Mouse (Mus musculus) spleen, postnatal 0 days (tissue): Measurements from ENCODE around the gene Krtap4-1. TPM values are rescaled to one million over a fixed set of nuclear protein-coding genes. Genes with fewer than 3 reads are reported as not detected.

Source experiments
- polyA plus RNA-seq: library from polyadenylated mRNA; unstranded; fragments of >200 nt; fragmentation: Nextera tagmentation; extraction: Ambion mirVana; gene quantifications from 2 replicates; pipeline ENCODE4 v1.2.1, GENCODE M21; 2015

Gene Krtap4-1
- polyA plus RNA-seq = not detected in 2 replicates

DNA sequence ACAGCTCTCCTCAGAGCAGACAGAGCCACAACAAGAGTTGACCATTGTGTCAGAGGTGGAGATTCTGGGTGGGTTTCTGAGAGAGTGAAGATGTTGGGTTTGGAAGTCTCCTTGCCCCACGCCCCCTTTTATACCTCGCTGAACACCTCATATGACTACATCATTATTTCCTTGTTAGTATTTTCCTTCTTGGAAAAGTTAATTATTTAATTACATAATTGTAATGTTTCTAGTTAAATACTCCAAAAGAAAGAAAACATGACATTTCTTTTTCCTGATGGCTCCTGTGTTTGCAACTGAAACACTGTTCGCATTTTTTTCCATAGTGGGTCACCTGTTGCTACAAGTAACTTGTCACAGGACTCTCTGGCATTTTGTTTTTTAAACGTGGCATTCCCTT is at the start of gene Krtap4-1:
Gene Krtap4-1 (minus strand): TSS at position 101 of the 400 bp plus-strand sequence.

DNA sequence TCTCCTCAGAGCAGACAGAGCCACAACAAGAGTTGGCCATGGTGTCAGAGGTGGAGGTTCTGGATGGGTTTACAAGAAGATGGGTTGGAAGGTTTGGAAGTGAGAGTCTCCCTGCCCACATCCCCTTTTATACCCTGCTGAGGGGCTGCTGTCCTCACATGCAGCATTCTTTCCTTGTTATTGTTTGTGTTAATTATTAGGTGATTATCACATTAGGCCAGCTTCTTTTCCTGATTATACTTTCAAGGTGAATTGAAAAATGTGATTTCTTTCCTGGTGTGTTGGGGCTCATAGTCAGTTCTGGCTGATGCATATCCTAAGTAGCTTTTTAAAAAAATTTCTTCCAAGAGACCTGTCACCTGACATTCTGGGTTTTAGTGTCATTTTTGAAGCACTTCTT is 37.8 kb upstream of the Krtap4-1 start, which contains the start of gene Krtap4-6:
Gene Krtap4-6 (minus strand): TSS at position 101 of the 400 bp plus-strand sequence.

DNA sequence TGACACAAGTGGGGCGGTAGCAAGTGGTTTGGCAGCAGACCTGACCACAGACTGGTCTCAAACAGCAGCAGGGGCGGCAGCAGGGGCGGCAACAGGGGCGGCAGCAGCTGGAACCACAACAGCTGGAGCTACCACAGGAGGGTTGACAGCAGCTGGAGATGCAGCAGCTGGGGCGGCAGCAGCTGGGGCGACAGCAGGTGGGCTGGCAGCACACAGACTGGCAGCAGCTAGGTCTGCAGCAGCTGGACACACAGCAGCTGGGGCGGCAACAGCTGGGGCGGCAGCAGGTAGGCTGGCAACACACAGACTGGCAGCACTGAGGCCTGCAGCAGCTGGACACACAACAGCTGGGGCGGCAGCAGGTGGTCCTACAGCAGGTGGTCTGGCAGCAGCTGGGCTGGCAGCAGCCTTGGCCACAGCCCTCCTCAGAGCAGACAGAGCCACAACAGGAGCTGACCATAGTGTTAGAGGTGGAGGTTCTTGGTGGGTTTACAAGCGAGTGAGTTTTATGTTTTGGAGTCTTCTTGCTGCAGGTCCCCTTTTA is 30.5 kb upstream of the Krtap4-1 start, which contains the start of gene Gm11563:
Gene Gm11563 (minus strand): TSS at position 494 of the 544 bp plus-strand sequence.

DNA sequence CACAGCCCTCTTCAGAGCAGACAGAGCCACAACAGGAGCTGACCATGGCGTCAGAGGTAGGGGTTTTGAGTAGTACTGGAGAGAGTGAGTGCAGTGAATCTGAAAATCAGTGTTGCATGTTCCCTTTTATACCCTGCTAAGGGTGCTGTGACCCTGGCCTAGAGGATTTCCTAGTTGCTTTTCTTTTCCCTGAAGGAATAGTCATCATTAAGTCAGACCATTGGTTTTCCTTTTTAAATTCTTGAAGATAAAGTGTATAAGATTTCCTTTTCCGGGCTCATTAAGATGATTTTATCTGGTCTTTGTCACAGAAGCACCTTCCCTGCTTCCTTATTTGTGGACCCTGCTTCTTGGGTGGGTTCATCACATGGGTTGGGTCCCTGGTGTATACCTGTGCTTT is 22.1 kb upstream of the Krtap4-1 start, which contains the start of gene Gm11555:
Gene Gm11555 (minus strand): TSS at position 101 of the 400 bp plus-strand sequence.

DNA sequence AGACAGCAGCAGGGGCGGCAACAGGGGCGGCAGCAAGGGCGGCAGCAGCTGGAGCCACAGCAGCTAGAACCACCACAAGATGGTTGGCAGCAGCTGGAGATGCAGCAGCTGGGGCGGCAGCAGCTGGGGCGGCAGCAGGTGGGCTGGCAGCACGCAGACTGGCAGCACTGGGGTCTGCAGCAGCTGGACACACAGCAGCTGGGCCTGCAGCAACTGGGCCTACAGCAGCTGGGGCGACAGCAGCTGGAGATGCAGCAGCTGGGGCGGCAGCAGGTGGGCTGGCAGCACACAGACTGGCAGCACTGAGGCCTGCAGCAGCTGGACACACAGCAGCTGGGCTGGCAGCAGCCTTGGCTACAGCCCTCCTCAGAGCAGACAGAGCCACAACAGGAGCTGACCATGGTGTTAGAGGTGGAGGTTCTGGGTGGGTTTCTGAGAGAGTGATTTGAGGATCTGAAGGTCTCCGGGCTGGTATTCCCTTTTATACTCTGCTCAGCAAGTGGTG is 15.6 kb upstream of the Krtap4-1 start, which contains the start of gene Krtap4-7:
Gene Krtap4-7 (minus strand): TSS at position 455 of the 505 bp plus-strand sequence.

DNA sequence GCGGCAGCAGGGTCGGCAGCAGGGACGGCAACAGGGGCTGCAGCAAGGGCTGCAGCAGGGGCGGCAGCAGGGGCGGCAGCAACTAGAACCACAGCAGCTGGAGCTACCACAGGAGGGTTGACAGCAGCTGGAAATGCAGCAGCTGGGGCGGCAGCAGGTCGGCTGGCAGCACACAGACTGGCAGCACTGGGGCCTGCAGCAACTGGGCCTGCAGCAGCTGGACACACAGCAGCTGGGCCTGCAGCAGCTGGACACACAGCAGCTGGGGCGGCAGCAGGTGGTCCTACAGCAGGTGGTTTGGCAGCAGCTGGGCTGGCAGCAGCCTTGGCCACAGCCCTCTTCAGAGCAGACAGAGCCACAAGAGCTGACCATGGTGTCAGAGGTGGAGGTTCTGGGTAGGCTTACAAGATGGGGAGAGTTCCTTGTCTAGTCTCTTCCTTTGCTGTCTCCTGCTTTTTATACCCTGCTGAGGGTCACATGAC is 6.7 kb upstream of the Krtap4-1 start, which contains the start of gene Krtap4-2:
Gene Krtap4-2 (minus strand): TSS at position 432 of the 482 bp plus-strand sequence.

DNA sequence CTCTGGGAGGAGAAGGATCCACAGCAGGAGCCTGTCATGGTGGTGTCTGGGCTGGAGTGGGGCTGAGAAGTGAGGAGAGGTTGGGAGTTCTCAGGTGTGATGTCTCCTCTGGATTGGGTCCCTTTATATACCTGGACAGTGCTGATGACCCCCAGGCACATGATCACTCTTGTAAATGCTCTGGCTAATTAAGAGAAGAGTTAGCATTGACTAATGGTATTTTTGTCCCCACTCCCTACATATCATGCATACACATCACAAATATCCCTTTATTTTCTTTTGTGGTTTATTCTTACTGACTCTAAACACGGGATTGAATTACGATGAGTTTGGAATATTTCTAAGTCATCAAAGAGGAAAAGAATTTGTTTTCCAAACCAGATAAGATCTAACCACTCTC is 7.7 kb downstream of the Krtap4-1 start, which contains the start of gene Gm11562:
Gene Gm11562 (minus strand): TSS at position 101 of the 400 bp plus-strand sequence.

DNA sequence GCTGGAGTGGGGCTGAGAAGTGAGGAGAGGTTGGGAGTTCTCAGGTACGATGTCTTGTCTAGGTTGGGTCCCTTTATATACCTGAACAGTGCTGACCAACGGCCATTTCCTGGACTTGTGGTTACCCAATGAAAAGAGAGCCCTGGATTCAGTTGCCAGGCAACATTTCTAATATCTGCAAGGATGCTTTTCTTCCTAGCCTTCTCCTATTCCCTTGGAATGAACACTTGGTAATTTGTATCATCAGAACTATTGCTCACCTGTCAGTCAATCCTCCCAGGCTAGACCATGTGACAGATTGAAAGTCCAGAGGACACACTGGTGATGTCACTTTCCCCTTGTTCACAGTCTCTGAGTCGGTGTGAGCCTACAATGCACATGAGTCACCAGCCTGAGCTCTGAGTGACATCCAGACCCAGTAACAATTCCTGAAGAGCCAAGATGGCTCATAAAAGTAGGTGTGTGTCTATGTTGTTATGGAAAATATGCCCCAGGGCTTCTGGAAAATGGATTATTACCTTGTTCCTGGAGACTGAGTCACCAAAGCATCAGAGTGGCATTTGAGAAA is 13.2 kb downstream of the Krtap4-1 start, which contains the start of gene Krtap2-4:
Gene Krtap2-4 (minus strand): TSS at position 51 of the 568 bp plus-strand sequence.

DNA sequence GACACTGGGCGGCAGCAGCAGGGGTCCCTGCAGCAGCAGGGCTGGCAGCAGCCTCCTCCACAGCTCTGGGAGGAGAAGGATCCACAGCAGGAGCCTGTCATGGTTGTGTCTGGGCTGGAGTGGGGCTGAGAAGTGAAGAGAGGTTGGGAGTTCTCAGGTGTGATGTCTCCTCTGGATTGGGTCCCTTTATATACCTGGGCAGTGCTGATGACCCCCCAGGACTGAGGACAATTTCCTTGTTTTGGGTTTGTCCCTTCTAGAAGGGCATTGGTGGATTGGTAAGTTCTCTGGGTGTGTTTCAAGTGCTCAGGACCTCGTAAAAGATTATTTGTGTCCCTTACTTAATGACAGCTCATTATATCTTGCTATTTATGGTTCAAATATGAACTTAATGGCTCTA is 17.9 kb downstream of the Krtap4-1 start, which contains the start of gene Gm11937:
Gene Gm11937 (minus strand): TSS at position 101 of the 400 bp plus-strand sequence.

DNA sequence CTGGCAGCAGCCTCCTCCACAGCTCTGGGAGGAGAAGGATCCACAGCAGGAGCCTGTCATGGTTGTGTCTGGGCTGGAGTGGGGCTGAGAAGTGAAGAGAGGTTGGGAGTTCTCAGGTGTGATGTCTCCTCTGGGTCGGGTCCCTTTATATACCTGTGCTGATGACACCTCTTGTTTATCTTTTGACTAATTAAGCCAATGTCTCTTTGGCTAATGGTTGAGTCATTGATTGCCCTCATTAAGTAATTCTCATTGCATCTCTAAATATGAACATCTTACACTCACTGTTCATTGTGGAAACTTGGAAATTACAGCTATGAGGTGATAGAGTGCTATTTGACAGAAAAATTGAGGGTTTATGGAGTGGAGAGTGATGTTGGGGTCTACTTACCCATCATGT is 24.8 kb downstream of the Krtap4-1 start, which contains the start of gene Gm11938:
Gene Gm11938 (minus strand): TSS at position 101 of the 400 bp plus-strand sequence.

DNA sequence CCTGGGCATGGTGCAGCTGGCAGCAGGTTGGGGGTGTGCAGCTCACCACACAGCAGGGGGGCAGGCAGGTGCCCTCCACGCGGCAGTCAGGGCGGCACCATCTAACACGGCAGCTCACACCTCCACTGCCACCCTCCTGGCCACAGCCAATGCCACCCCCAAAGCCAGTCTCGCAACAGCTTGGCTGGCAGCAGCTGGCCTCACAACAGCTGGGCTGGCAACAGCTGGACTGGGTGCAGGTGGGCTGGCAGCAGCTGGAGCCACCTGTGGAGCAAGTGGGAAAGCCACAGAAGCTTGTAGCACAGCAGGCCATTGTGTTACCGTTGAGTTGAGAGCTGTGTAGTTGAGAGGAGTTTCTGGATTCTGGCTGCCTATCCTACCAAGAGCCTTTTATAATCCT is 30.3 kb downstream of the Krtap4-1 start, which contains the start of gene Krtap9-3:
Gene Krtap9-3 (minus strand): TSS at position 364 of the 400 bp plus-strand sequence.

DNA sequence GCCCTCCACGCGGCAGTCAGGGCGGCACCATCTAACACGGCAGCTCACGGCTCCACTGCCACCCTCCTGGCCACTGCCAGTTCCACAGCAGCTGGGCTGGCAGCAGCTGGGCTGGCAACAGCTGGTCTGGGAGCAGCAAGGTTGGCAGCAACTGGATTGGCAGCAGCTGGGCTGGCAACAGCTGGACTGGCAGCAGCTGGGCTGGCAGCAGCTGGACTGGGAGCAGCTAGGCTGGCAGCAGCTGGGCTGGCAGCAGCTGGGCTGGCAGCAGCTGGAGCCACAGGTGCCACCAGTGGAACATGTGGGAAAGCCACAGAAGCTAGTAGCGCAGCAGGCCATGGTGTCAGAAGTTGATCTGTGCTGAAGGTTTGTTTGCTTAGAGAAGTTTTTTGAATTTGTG is 37.1 kb downstream of the Krtap4-1 start, which contains the start of gene Krtap1-3:
Gene Krtap1-3 (minus strand): TSS at position 359 of the 400 bp plus-strand sequence.

DNA sequence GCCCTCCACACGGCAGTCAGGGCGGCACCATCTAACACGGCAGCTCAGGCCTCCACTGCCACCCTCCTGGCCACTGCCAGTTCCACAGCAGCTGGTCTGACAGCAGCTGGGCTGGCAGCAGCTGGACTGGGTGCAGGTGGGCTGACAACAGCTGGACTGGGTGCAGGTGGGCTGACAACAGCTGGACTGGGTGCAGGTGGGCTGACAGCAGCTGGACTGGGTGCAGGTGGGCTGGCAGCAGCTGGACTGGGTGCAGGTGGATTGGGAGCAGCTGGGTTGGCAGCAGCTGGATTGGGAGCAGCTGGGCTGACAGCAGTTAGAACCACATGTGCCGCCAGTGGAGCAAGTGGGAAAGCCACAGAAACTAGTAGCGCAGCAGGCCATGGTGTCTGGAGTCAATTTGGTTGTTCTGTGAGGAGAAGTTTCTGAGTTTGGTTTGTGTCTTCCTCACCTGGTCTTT is 44.8 kb downstream of the Krtap4-1 start, which contains the start of gene Krtap1-4:
Gene Krtap1-4 (minus strand): TSS at position 410 of the 460 bp plus-strand sequence.

DNA sequence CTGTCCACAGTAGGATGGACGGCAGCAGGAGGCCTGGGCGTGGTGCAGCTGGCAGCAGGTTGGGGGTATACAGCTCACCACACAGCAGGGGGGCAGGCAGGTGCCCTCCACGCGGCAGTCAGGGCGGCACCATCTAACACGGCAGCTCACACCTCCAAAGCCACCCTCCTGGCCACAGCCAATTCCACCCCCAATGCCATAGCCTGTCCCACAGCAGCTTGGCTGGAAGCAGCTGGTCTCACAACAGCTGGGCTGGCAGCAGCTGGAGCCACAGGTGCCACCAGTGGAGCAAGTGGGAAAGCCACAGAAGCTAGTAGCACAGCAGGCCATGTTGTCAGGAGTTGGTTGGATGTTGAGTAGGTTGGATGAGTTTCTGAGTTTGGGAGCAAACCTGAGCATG is 47.4 kb downstream of the Krtap4-1 start, which contains the start of gene Krtap1-5:
Gene Krtap1-5 (minus strand): TSS at position 381 of the 400 bp plus-strand sequence.

Other genes starting within 250 kb of the Krtap4-1 start
- 7.3 and 9.6 TPM in 2 replicates for gene Krt10, start 238.9 kb downstream of the Krtap4-1 start, polyA plus RNA-seq
- not detected in 2 replicates for gene Krt12, start 206.0 kb downstream of the Krtap4-1 start, polyA plus RNA-seq
- 0.06 and 0.22 TPM in 2 replicates for gene Krt20, start 190.1 kb downstream of the Krtap4-1 start, polyA plus RNA-seq
- gene Krt23, start 135.1 kb downstream of the Krtap4-1 start, polyA plus RNA-seq = 0.10 TPM in 1 of 2 replicates, not detected in the other
- not detected in 2 replicates for gene Krt39, start 106.9 kb downstream of the Krtap4-1 start, polyA plus RNA-seq
- not detected in 2 replicates for gene Krt40, start 85.1 kb downstream of the Krtap4-1 start, polyA plus RNA-seq
- gene Krtap3-3, start 77.4 kb downstream of the Krtap4-1 start, polyA plus RNA-seq = not detected in 2 replicates
- gene Krtap3-2, start 71.4 kb downstream of the Krtap4-1 start, polyA plus RNA-seq = not detected in 2 replicates
- not detected in 2 replicates for gene Gm11939, start 68.8 kb downstream of the Krtap4-1 start, polyA plus RNA-seq
- not detected in 2 replicates for gene Krtap3-1, start 61.6 kb downstream of the Krtap4-1 start, polyA plus RNA-seq
- gene Krtap1-5, start 47.2 kb downstream of the Krtap4-1 start, polyA plus RNA-seq = not detected in 2 replicates
- gene Krtap1-4, start 44.6 kb downstream of the Krtap4-1 start, polyA plus RNA-seq = not detected in 2 replicates
- gene Krtap1-3, start 36.9 kb downstream of the Krtap4-1 start, polyA plus RNA-seq = not detected in 2 replicates
- not detected in 2 replicates for gene Krtap9-3, start 30.1 kb downstream of the Krtap4-1 start, polyA plus RNA-seq
- not detected in 2 replicates for gene Gm11938, start 24.9 kb downstream of the Krtap4-1 start, polyA plus RNA-seq
- not detected in 2 replicates for gene Gm11937, start 18.0 kb downstream of the Krtap4-1 start, polyA plus RNA-seq
- not detected in 2 replicates for gene Krtap2-4, start 13.4 kb downstream of the Krtap4-1 start, polyA plus RNA-seq
- not detected in 2 replicates for gene Gm11562, start 7.8 kb downstream of the Krtap4-1 start, polyA plus RNA-seq
- gene Krtap4-2, start 6.8 kb upstream of the Krtap4-1 start, polyA plus RNA-seq = not detected in 2 replicates
- not detected in 2 replicates for gene Krtap4-7, start 15.9 kb upstream of the Krtap4-1 start, polyA plus RNA-seq
- gene Gm11555, start 22.0 kb upstream of the Krtap4-1 start, polyA plus RNA-seq = not detected in 2 replicates
- gene Gm11563, start 30.7 kb upstream of the Krtap4-1 start, polyA plus RNA-seq = not detected in 2 replicates
- not detected in 2 replicates for gene Krtap4-6, start 37.7 kb upstream of the Krtap4-1 start, polyA plus RNA-seq
- gene Gm14190, start 62.5 kb upstream of the Krtap4-1 start, polyA plus RNA-seq = not detected in 2 replicates
- gene Gm14180, start 106.1 kb upstream of the Krtap4-1 start, polyA plus RNA-seq = not detected in 2 replicates
- not detected in 2 replicates for gene Gm11595, start 144.7 kb upstream of the Krtap4-1 start, polyA plus RNA-seq
- not detected in 2 replicates for gene Krtap4-8, start 152.5 kb upstream of the Krtap4-1 start, polyA plus RNA-seq
- not detected in 2 replicates for gene Krtap4-9, start 157.0 kb upstream of the Krtap4-1 start, polyA plus RNA-seq
- gene Gm11596, start 165.2 kb upstream of the Krtap4-1 start, polyA plus RNA-seq = not detected in 2 replicates
- not detected in 2 replicates for gene Gm11569, start 170.7 kb upstream of the Krtap4-1 start, polyA plus RNA-seq
- gene Gm11554, start 176.2 kb upstream of the Krtap4-1 start, polyA plus RNA-seq = not detected in 2 replicates
- gene Krtap4-13, start 181.7 kb upstream of the Krtap4-1 start, polyA plus RNA-seq = not detected in 2 replicates
- gene Gm11564, start 187.4 kb upstream of the Krtap4-1 start, polyA plus RNA-seq = not detected in 2 replicates
- gene 2300003K06Rik, start 209.8 kb upstream of the Krtap4-1 start, polyA plus RNA-seq = not detected in 2 replicates
- gene Krtap4-16, start 223.4 kb upstream of the Krtap4-1 start, polyA plus RNA-seq = not detected in 2 replicates
- not detected in 2 replicates for gene Gm11568, start 229.7 kb upstream of the Krtap4-1 start, polyA plus RNA-seq
- gene Gm11559, start 236.2 kb upstream of the Krtap4-1 start, polyA plus RNA-seq = not detected in 2 replicates
- gene Krtap9-1, start 245.2 kb upstream of the Krtap4-1 start, polyA plus RNA-seq = not detected in 2 replicates